Mouse (Mus musculus) megakaryocyte, embryonic 14.5 days (primary cell): ENCODE data around the gene Osbpl3. TPM values are rescaled to one million over a fixed set of nuclear protein-coding genes. Genes with fewer than 3 reads are reported as not detected.

Experiments used
- H3K27me3 ChIP-seq: replicated peaks from 2 replicates; pipeline ENCODE3; 2012; ENCODE audit warnings: inconsistent platforms
- H3K36me3 ChIP-seq: replicated peaks from 2 replicates; pipeline ENCODE3; 2012; ENCODE audit warnings: low read length, inconsistent platforms, mixed read lengths
- H3K4me1 ChIP-seq: 2 replicates; pipeline ENCODE4 v1.6.1; 2012; ENCODE audit warnings: inconsistent platforms
- H3K4me3 ChIP-seq: replicated peaks from 2 replicates; pipeline ENCODE3; 2012; ENCODE audit warnings: moderate library complexity, mild to moderate bottlenecking, inconsistent platforms
- H3K9me3 ChIP-seq: 2 replicates; pipeline ENCODE4 v1.6.1; 2012; ENCODE audit warnings: inconsistent platforms
- FLI1 ChIP-seq: IDR thresholded peaks from 2 replicates; pipeline ENCODE4 v1.6.1; 2012; ENCODE audit warnings: low read length, inconsistent platforms, mixed read lengths
- GATA1 ChIP-seq: IDR thresholded peaks from 3 replicates; pipeline ENCODE4 v1.6.1; 2012; ENCODE audit warnings: mixed read lengths, low read length, inconsistent platforms, borderline replicate concordance
- polyA plus RNA-seq: library from polyadenylated mRNA; stranded (reverse); fragments of >175 nt; gene quantifications from 2 replicates; pipeline ENCODE4 v1.2.3, GENCODE M21; 2012; ENCODE audit warnings: low replicate concordance; ENCODE audit not compliant: insufficient read depth

The Osbpl3 gene
- polyA plus RNA-seq, 1 experiment: 7.3 TPM

GRCm38 (mm10) chr6:50429299-50429698 lies 26.7 kb downstream of the Osbpl3 start:
- Histone ChIP-seq H3K4me3 (peak overlapping the region; percentile 59), H3K9me3 (no peaks in the 10 kb centered on the region)
- TF ChIP-seq GATA1 (no peak), FLI1 (no peak)

GRCm38 (mm10) chr6:50427051-50427732 lies 28.8 kb downstream of the Osbpl3 start:
- Histone ChIP-seq H3K36me3 (peaks cover 87% of the 10 kb centered on the region), H3K4me3 (no peak overlapping the region), H3K4me1 (peaks cover 44% of the 10 kb centered on the region), H3K9me3 (no peaks in the 10 kb centered on the region), H3K27me3 (no peaks in the 10 kb centered on the region)
- TF ChIP-seq FLI1 (no peak), GATA1 (no peak)

More at GRCm38 (mm10) chr6:50429299-50429698, 26.7 kb downstream of the Osbpl3 start:
- Histone ChIP-seq H3K27me3 (no peaks in the 10 kb centered on the region), H3K4me1 (peaks cover 54% of the 10 kb centered on the region), H3K36me3 (peaks cover 76% of the 10 kb centered on the region)

- no peaks in the 10 kb centered on the region for H3K27me3 ChIP-seq
- H3K9me3 ChIP-seq: no peaks in the 10 kb centered on the region
- no peak overlapping the region for H3K4me3 ChIP-seq
- no peak for TF ChIP-seq GATA1
- TF ChIP-seq FLI1: no peak
- peaks cover 88% of the 10 kb centered on the region for H3K36me3 ChIP-seq
- peaks cover 39% of the 10 kb centered on the region for H3K4me1 ChIP-seq
Measured at GRCm38 (mm10) chr6:50426571-50426970, 29.4 kb downstream of the Osbpl3 start.

- peaks cover 89% of the 10 kb centered on the region for H3K36me3 ChIP-seq
- no peak overlapping the region for H3K4me3 ChIP-seq
- H3K9me3 ChIP-seq: no peaks in the 10 kb centered on the region
- peaks cover 16% of the 10 kb centered on the region for H3K4me1 ChIP-seq
- TF ChIP-seq FLI1 (no peak), GATA1 (no peak)
- H3K27me3 ChIP-seq: no peaks in the 10 kb centered on the region
Measured at GRCm38 (mm10) chr6:50424271-50424670, 31.7 kb downstream of the Osbpl3 start.

GRCm38 (mm10) chr6:50420413-50420812 lies 35.6 kb downstream of the Osbpl3 start:
- Histone ChIP-seq H3K36me3 (peaks cover 83% of the 10 kb centered on the region), H3K9me3 (no peaks in the 10 kb centered on the region), H3K4me3 (no peak overlapping the region), H3K27me3 (no peaks in the 10 kb centered on the region), H3K4me1 (peaks cover 12% of the 10 kb centered on the region; the same call in 1 of the 2 replicates)
- TF ChIP-seq FLI1 (no peak), GATA1 (no peak)

- H3K4me1 ChIP-seq: peaks cover 18% of the 10 kb centered on the region
- H3K4me3 ChIP-seq: no peak overlapping the region
- peaks cover 81% of the 10 kb centered on the region for H3K36me3 ChIP-seq
- no peaks in the 10 kb centered on the region for H3K27me3 ChIP-seq
- TF ChIP-seq GATA1 (no peak), FLI1 (no peak)
- H3K9me3 ChIP-seq: no peaks in the 10 kb centered on the region
Measured at GRCm38 (mm10) chr6:50419518-50420290, 36.3 kb downstream of the Osbpl3 start.

GRCm38 (mm10) chr6:50418951-50419350 lies 37.0 kb downstream of the Osbpl3 start:
- TF ChIP-seq FLI1 (no peak), GATA1 (no peak)

GRCm38 (mm10) chr6:50416854-50417253 lies 39.1 kb downstream of the Osbpl3 start:
- H3K9me3 ChIP-seq: no peaks in the 10 kb centered on the region
- peaks cover 68% of the 10 kb centered on the region for H3K36me3 ChIP-seq
- TF ChIP-seq FLI1 (no peak), GATA1 (no peak)
- H3K27me3 ChIP-seq: no peaks in the 10 kb centered on the region
- H3K4me1 ChIP-seq: peaks cover 41% of the 10 kb centered on the region
- H3K4me3 ChIP-seq: no peak overlapping the region

More at GRCm38 (mm10) chr6:50418951-50419350, 37.0 kb downstream of the Osbpl3 start:
- peaks cover 77% of the 10 kb centered on the region for H3K36me3 ChIP-seq
- no peak overlapping the region for H3K4me3 ChIP-seq
- peaks cover 25% of the 10 kb centered on the region for H3K4me1 ChIP-seq
- H3K9me3 ChIP-seq: no peaks in the 10 kb centered on the region
- H3K27me3 ChIP-seq: no peaks in the 10 kb centered on the region

GRCm38 (mm10) chr6:50415431-50415830 lies 40.6 kb downstream of the Osbpl3 start:
- H3K4me1 ChIP-seq: peaks cover 41% of the 10 kb centered on the region
- H3K4me3 ChIP-seq: no peak overlapping the region
- no peaks in the 10 kb centered on the region for H3K27me3 ChIP-seq
- H3K9me3 ChIP-seq: no peaks in the 10 kb centered on the region
- TF ChIP-seq FLI1 (no peak), GATA1 (no peak)
- H3K36me3 ChIP-seq: peaks cover 69% of the 10 kb centered on the region

- no peak for TF ChIP-seq GATA1
- no peak for TF ChIP-seq FLI1
- Histone ChIP-seq H3K4me3 (no peak overlapping the region), H3K4me1 (peaks cover 41% of the 10 kb centered on the region), H3K9me3 (no peaks in the 10 kb centered on the region), H3K27me3 (no peaks in the 10 kb centered on the region), H3K36me3 (peaks cover 71% of the 10 kb centered on the region)
Measured at GRCm38 (mm10) chr6:50414547-50414946, 41.5 kb downstream of the Osbpl3 start.
